Mouse (Mus musculus): ENCODE measurements around the gene Rara.

Gene Rara

GRCm38 (mm10) chr11:98951026-98951906, 23.6 kb downstream of the Rara start:
- in situ Hi-C loops (cut with MboI, MseI): no loop called here

DNA sequence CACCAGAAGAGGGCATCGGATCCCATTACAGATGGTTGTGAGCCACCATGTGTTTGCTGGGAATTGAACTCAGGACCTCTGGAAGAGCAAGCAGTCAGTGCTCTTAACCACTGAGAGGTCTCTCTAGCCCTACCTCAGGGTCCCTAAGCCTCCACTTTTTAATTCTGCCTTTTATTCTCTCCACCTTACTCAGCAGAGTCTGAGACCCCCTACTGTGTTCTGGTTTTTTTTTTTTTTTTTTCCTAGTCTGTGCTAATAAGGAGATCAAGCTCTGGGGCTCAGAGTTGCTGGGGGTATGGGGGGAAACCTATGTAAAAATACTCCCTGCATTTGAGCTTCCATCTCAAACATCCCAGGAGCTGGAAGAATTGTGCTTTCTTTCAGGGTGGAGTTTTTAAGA, 24.5 kb downstream of the Rara start:
- in situ Hi-C loops (cut with MboI, MseI): no loop called here

GRCm38 (mm10) chr11:98952736-98953135, 25.1 kb downstream of the Rara start:
- in situ Hi-C loops (cut with MboI, MseI): no loop called here

DNA sequence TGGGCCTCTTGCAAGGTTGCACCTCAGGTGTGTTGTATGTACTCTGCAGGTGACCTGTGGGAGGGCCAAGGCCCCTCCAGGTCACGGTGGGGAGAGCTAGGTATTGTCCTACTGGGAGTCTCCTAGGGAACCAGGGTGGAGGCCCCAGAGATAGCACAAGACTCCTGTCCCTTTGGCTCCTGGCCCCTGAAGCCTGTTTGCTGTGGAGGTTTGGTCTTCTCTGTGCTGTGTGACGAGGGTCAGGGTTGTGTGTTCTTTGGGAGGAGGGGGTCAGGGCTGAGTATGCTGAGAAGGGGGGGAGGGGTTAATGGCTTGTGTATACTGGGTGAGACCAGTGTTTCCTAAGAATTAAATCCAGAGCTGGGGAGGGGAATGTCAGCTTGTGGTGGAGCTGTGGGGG, 25.7 kb downstream of the Rara start:
- in situ Hi-C loops (cut with MboI, MseI): no loop called here

GRCm38 (mm10) chr11:98953835-98954320, 26.3 kb downstream of the Rara start:
- in situ Hi-C loops (cut with MboI, MseI): no loop called here

DNA sequence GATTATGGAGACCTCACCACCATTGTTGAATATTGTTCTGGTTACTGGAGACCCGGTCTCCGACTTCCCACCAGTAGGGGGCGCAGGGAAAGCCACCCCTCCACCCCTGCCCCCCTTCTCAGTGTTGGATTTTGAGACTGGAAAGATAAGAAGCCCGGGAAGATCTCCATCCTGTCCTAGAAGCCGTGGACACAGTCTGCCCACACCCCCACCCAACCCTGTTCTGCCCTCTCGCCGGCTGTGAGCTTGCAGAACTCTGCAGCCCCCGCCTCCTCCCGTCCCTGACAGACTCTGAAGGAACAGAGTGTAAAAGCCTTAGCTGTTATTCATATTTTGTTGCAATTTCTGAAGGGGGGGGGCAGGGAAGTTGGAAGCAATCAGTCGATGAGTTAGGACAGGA, 26.8 kb downstream of the Rara start:
- in situ Hi-C loops (cut with MboI, MseI): no loop called here

DNA sequence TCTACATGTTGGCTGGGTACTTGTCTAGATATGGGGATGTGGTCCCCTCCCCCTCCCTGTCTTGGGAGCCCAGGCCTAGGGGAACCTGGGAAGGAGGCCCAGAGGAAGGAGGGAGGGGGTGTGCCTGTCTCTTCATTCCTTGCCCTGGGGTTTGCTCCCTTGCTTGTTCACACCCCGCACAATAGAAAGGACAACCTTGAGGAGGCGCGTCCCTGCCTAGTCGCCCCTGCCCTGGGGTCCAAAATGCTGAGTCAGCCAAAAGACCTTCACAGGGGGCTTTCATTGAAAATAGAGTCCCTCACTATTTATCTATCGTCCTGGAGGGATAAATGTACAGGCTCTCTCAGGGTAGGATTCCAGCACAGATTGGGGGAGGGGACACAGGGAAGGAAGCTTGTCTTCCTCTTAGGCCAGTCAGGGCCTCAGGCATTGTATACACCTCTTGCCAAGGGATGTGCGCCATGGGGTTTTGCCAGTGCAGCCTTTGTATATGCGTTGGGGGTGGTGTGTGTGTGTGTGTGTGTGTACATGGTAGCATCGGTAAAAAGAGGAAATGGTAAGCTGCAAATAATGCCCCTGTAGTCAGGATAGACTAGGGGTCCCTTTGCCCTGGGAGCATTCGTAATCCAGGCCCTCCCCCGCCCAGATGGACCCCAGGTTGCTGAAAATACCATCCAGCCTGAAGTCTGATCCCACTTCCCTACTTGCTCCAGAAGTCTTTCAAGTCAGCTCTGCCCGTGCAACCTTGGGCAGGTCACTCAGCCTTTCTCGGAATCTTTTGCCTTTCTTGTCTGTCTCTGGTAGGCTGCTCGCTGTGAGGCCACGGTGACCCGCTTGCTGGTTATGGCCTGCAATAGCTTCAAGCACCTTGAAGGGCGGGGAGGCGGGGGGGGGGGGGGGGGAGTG, 27.4 kb downstream of the Rara start:
- in situ Hi-C loops (cut with MboI, MseI): no loop called here

DNA sequence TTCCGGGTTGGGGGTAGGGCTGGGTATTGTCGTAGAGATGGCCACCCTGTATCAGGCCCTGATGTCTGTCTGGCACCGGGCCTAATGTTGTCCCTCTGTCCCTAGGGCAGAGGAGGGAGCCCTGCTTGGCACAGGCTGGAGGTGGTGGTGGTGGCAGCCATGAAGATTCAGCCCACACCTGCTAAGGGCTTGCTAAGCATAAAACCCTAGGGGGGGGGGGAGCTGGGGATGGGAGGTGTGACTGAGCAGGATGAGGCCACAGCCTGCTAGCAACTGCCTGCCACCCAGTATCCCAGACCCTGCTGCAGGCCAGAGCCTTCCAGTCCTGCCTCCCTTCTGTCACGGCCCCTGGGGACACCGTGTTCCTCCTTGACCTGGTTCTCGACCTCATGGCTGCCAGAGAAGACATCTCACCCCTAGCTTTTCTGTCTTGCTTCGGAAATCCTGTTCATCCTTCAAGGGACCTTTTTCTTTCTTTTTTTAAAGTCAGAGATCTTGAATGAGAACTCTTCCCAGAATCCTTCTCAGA, 28.2 kb downstream of the Rara start:
- in situ Hi-C loops (cut with MboI, MseI): no loop called here

GRCm38 (mm10) chr11:98956340-98956739, 28.7 kb downstream of the Rara start:
- in situ Hi-C loops (cut with MboI, MseI): no loop called here

- in situ Hi-C loops (cut with MboI, MseI): no loop called here
Observed at GRCm38 (mm10) chr11:98959437-98960312, 32.1 kb downstream of the Rara start.

DNA sequence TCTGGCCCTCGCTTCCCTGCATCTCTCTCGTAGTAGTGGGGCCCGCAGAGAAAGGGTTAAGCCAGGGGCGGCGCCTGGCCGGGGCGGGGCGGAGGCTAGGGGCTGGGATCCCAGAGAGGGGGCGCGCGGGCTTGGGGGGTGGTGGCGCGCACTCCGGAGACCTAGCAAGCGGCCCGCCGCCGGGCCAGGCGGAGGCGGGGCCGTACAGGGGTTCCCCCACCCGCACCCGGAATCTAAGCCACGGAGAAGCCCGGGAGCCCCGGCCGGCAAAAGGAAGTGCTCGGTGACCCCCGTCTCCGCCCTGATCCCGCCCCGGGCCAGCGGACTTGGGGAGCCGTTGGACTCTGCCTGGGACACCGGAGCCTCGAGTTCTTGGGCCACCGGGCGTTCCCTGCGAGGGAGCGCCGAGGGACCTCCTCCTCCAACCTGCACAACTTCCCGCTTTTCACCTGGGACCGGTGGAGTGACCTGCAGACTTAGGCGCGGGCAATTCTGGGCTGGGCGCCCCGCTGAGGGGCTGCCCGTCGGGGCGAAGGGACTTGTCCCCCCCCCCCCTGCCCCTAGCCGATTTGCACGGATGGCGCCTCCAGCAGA, 32.8 kb downstream of the Rara start:
- in situ Hi-C loops (cut with MboI, MseI): no loop called here

- in situ Hi-C loops (cut with MboI, MseI): no loop called here
Observed at GRCm38 (mm10) chr11:98961051-98961592, 33.5 kb downstream of the Rara start.

GRCm38 (mm10) chr11:98961766-98962165, 34.1 kb downstream of the Rara start:
- in situ Hi-C loops (cut with MboI, MseI): no loop called here

DNA sequence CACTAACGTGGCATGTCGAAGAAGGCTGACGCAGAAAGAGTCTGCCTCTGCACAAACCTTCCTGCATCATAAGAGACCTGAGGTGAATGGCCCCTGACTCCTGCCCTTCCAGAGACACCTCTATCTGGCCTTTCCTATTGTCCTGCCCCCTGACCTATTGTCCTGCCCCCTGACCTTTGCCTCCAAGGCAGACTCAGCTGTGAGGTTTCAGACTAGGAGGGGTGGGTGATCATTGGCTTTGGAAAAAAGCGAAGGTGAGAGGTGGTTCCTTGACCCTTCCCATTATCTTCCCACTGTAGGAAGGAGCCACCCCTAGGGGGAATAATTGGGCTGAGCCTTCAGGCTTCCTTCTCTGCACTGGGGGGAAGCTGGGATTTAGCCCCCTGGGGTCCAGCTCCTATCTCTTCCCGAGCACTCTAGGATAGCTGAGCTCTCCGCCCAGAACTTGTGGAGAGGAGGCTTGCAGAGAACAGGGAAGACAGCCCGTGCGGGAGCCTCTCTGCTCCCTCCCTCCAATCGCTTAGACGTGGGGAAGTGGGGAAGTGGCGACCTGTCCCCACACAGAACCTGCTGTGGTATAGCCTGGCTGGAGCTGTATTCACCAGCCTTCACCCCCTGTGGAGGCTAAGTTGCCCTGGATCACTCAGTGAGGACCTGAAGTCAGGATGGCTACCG, 34.9 kb downstream of the Rara start:
- in situ Hi-C loops (cut with MboI, MseI): no loop called here

DNA sequence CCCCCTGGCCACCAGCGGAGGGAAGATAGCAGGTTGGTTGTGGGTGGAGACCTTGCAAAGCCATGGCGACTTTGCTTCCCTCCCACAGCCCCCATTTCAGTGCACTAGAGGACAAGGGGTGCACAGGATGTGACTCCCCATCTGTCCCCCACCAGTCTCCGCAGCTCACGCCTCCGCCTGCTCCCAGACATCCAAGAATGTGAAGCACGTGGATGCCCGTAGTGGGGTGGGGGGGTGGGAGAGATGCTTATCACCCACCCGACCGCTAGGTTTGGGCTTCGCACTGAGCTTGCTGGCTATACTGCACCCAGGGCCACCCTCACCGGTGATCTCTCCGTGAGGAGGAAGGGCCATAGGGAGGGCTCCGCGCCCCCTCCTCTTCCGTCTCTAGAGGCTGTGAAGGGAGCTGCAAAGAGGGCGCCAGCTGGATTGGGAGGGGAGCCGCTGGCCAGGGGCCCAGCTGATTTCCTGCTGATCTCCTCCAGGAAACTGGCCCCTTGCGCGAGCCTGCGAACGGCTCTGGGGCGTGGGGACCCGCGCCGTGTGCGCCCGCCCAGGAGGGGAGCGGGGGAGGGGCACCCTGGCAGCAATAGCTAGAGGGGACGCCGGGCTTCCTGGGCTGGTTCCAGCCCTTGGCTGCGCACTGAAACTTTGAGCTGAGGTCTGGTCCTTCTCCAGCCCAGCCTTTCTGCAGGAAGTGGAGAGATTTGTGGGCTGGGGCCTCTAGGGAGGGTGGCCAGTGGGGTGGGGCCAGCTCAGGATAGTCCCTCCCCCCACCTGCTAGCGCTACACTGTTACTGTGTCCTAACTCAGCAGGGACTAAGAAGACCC, 35.8 kb downstream of the Rara start:
- in situ Hi-C loops (cut with MboI, MseI): no loop called here

GRCm38 (mm10) chr11:98964201-98964615, 36.6 kb downstream of the Rara start:
- in situ Hi-C loops (cut with MboI, MseI): no loop called here

DNA sequence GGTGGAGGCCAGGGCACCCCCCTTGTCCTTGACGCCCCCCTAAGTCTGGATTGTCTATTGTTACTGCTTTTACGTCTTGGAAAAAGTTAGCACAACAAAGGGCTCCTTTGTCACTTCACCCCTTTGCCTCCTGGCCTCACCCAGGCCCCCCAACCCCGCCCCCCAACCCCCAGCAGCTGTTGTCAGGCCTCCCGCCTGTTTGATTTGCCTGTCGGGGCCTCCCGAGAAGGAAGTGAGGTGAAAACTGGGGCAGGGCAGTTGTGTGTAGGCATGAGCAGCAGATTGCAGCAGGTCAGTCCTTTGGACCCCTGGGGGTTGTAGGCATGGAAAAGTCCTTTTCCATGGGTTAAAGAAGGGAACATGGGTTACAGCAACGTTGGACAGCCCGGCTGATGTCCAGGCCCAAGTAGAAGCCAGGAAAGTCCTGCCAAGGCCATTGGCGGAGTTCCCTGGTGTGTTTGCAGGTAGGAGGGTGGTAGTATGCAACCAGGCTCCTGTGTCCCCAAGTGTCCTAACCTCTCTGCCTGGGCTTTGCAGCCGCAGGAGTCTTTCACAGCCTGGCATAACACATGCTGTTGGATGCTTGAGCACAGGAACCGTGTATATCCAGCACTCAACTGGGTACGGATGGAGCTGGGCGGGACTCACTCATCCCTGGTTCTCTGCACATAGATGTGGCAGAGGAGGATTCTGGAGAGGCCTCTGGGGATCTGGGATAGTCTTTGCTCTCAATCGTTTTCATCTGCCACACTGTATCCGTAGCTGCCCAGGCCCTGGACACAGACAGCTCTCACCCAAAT, 37.2 kb downstream of the Rara start:
- in situ Hi-C loops (cut with MboI, MseI): no loop called here

GRCm38 (mm10) chr11:98965416-98966077, 37.9 kb downstream of the Rara start:
- in situ Hi-C loops (cut with MboI, MseI): no loop called here

All from T-helper 2 cell (primary cell).